Mouse (Mus musculus): Measurements from ENCODE around the gene Crabp2.

DNA sequence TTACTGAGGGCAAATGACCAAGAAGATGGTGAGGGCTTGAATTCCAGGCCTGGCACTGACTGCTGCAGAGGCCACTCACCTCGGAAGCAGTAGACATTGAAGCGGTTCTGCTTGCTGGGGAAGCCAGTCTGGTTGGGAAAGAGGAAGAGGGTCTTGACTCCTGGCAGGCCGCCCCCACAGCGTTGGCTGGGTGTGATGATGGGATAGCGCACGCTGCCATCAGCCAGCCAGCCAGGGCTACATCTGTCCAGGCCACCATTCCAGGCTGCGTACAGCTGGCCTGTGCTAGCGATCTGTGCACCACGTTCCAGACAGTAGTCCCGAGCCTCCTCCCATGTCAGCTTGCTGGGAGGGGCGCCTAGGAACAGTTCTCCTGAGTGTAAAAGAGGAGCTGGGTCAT is 46.9 kb downstream of the Crabp2 start:
- TF ChIP-seq CTCF (conservative IDR thresholded peaks at IDR 0.05 in 1 of 2, IDR thresholded peaks at IDR 0.05 in 1 of 2; ENCODE audit: low read depth in 2 of 2, low read length in 2 of 2) (no peak), MEF2A (IDR thresholded peaks at IDR 0.05; ENCODE audit: borderline replicate concordance, low read depth, low read length) (no peak), E2F4 (IDR thresholded peaks at IDR 0.05; ENCODE audit: insufficient replicate concordance, low read depth, low read length) (no peak), JUND (conservative IDR thresholded peaks at IDR 0.05; ENCODE audit: low read depth, low read length) (no peak), HCFC1 (IDR thresholded peaks at IDR 0.05; ENCODE audit: low read depth, low read length) (no peak), UBTF (IDR thresholded peaks at IDR 0.05; ENCODE audit: low read depth, low read length) (no peak), POLR2A (IDR thresholded peaks at IDR 0.05; ENCODE audit: low read depth, low read length) (no peak), MAX (IDR thresholded peaks at IDR 0.05; ENCODE audit: low read length) (no peak), GABPA (IDR thresholded peaks at IDR 0.05; ENCODE audit: insufficient replicate concordance, low read depth, low read length) (no peak), RCOR1 (conservative IDR thresholded peaks at IDR 0.05; ENCODE audit: low read depth, low read length) (no peak), SMC3 (IDR thresholded peaks at IDR 0.05; ENCODE audit: low read depth, low read length) (no peak)
